Mouse (Mus musculus) ovary, postnatal 36 days (tissue): ENCODE measurements around the gene Trappc13.
"Not testable (repeated sequence)": the region's sequence is repeated elsewhere in the genome, so short reads cannot be mapped to it uniquely, and the experiment has no call there.

Experiments used
- DNase-seq: peaks from one replicate; pipeline ENCODE4 v3.0.0; 2022; ENCODE audit warnings: low spot score, mixed read lengths

Trappc13 gene

GRCm38 (mm10) chr13:104177796-104178649, at the start of gene Trappc13:
Gene Trappc13 (minus strand): TSS chr13:104178469.
- DNase-seq = no peak

GRCm38 (mm10) chr13:104227478-104227877, 49.2 kb upstream of the Trappc13 start:
- DNase-seq = no peak

GRCm38 (mm10) chr13:104204313-104204712, 26.0 kb upstream of the Trappc13 start:
- DNase-seq = no peak

- not testable (repeated sequence) for DNase-seq
Observed at GRCm38 (mm10) chr13:104195891-104196290, 17.6 kb upstream of the Trappc13 start.

GRCm38 (mm10) chr13:104187357-104187756, 9.1 kb upstream of the Trappc13 start:
- DNase-seq = no peak

- no peak for DNase-seq
Observed at GRCm38 (mm10) chr13:104179176-104179888, 1.1 kb upstream of the Trappc13 start.

- peak; percentile 96 for DNase-seq
Observed at GRCm38 (mm10) chr13:104178650-104179121, 417 bp upstream of the Trappc13 start, which contains the start of gene Trim23. Gene Trim23 (plus strand): TSS chr13:104178797.

- DNase-seq = no peak
Observed at GRCm38 (mm10) chr13:104176874-104177273, 1.4 kb downstream of the Trappc13 start.

GRCm38 (mm10) chr13:104172498-104172897, 5.8 kb downstream of the Trappc13 start:
- no peak for DNase-seq

- no peak for DNase-seq
Observed at GRCm38 (mm10) chr13:104171711-104172110, 6.6 kb downstream of the Trappc13 start.

GRCm38 (mm10) chr13:104155686-104156085, 22.6 kb downstream of the Trappc13 start:
- no peak for DNase-seq

GRCm38 (mm10) chr13:104155106-104155505, 23.2 kb downstream of the Trappc13 start:
- DNase-seq = no peak

- DNase-seq = no peak
Observed at GRCm38 (mm10) chr13:104154180-104154579, 24.1 kb downstream of the Trappc13 start.

- no peak for DNase-seq
Observed at GRCm38 (mm10) chr13:104145646-104146045, 32.6 kb downstream of the Trappc13 start.

- no peak for DNase-seq
Observed at GRCm38 (mm10) chr13:104144871-104145270, 33.4 kb downstream of the Trappc13 start.

- DNase-seq = peak; percentile 66
Observed at GRCm38 (mm10) chr13:104139369-104140209, 38.7 kb downstream of the Trappc13 start.

- no peak for DNase-seq
Observed at GRCm38 (mm10) chr13:104134510-104135085, 43.7 kb downstream of the Trappc13 start.

GRCm38 (mm10) chr13:104132561-104132960, 45.7 kb downstream of the Trappc13 start:
- DNase-seq = no peak

GRCm38 (mm10) chr13:104123662-104124381, 54.4 kb downstream of the Trappc13 start:
- DNase-seq = no peak

GRCm38 (mm10) chr13:104122078-104122840, 56.0 kb downstream of the Trappc13 start:
- no peak for DNase-seq
